Mouse (Mus musculus) hematopoietic stem cell, adult 5-6 weeks (primary cell): ENCODE measurements at regions not wholly inside any gene's neighbourhood (a gene's known extent, or its start where the extent isn't known, plus 50 kb on each side); places are given as distances from the start of the nearest gene placed in this dataset.

Source experiments
- ATAC-seq, 2 experiments: fragments of 125-278 bp in 1 of 2; replicated peaks in 1 of 2; 2 replicates each; pipeline ENCODE4 v1.8.0; 2016 to 2017; ENCODE audit warnings: inconsistent platforms in 2 of 2, mild to moderate bottlenecking in 2 of 2, moderate number of reproducible peaks in 2 of 2, low read depth in 1 of 2, moderate TSS enrichment in 1 of 2; ENCODE audit not compliant: low FRiP score in 2 of 2, poor library complexity in 2 of 2, severe bottlenecking in 2 of 2, insufficient read depth in 1 of 2, low TSS enrichment in 1 of 2

- ATAC-seq, result no peak
Measured at GRCm38 (mm10) chr12:107028985-107029384, 459.4 kb upstream of the 3110018I06Rik start.

GRCm38 (mm10) chr12:107036357-107036756 is 452.1 kb upstream of the 3110018I06Rik start:
- no peak for ATAC-seq

GRCm38 (mm10) chr12:107041927-107042652 is 446.3 kb upstream of the 3110018I06Rik start:
- no peak for ATAC-seq

GRCm38 (mm10) chr12:107046496-107046895 is 441.9 kb upstream of the 3110018I06Rik start:
- no peak for ATAC-seq

GRCm38 (mm10) chr12:107047059-107047531 is 441.3 kb upstream of the 3110018I06Rik start:
- no peak for ATAC-seq

- no peak for ATAC-seq
Measured at GRCm38 (mm10) chr12:107050891-107051635, 437.4 kb upstream of the 3110018I06Rik start.

GRCm38 (mm10) chr12:107052136-107052535 is 436.3 kb upstream of the 3110018I06Rik start:
- ATAC-seq, result no peak

GRCm38 (mm10) chr12:107056553-107056952 is 431.9 kb upstream of the 3110018I06Rik start:
- ATAC-seq, result no peak

GRCm38 (mm10) chr12:107060514-107060913 is 427.9 kb upstream of the 3110018I06Rik start:
- no peak for ATAC-seq

GRCm38 (mm10) chr12:107067346-107067745 is 421.1 kb upstream of the 3110018I06Rik start:
- no peak for ATAC-seq

GRCm38 (mm10) chr12:107082541-107082940 is 405.9 kb upstream of the 3110018I06Rik start:
- ATAC-seq, result no peak

- no peak for ATAC-seq
Measured at GRCm38 (mm10) chr12:107085058-107085905, 403.1 kb upstream of the 3110018I06Rik start.

- no peak for ATAC-seq
Measured at GRCm38 (mm10) chr12:107085906-107086655, 402.4 kb upstream of the 3110018I06Rik start.

- ATAC-seq, result no peak
Measured at GRCm38 (mm10) chr12:107092151-107092550, 396.3 kb upstream of the 3110018I06Rik start.

- ATAC-seq, result no peak
Measured at GRCm38 (mm10) chr12:107093326-107093725, 395.1 kb upstream of the 3110018I06Rik start.

GRCm38 (mm10) chr12:107095409-107095808 is 393.0 kb upstream of the 3110018I06Rik start:
- ATAC-seq, result no peak

GRCm38 (mm10) chr12:107104570-107104969 is 383.9 kb upstream of the 3110018I06Rik start:
- no peak for ATAC-seq
